Mouse (Mus musculus) heart, adult 2 months (tissue): ENCODE measurements around the gene Tcf20. TPM values are rescaled to one million over a fixed set of nuclear protein-coding genes. Genes with fewer than 3 reads are reported as not detected.

Experiments
- DNase-seq, 2 experiments: peaks; one replicate each; pipeline ENCODE4 v3.0.0; 2021
- H3K27ac ChIP-seq: fragments of 200-600 bp; 2 replicates; pipeline ENCODE4 v1.8.1; 2022
- H3K27me3 ChIP-seq: fragments of 200-500 bp; 2 replicates; pipeline ENCODE4 v1.6.1; 2012; ENCODE audit warnings: mild to moderate bottlenecking, low read length, inconsistent platforms, mixed read lengths; ENCODE audit not compliant: control insufficient read depth, insufficient read depth
- H3K36me3 ChIP-seq: fragments of 200-500 bp; 2 replicates; pipeline ENCODE4 v1.6.1; 2012; ENCODE audit warnings: low read length, inconsistent platforms; ENCODE audit not compliant: control insufficient read depth, insufficient read depth
- H3K4me1 ChIP-seq: fragments of 200-500 bp; 2 replicates; pipeline ENCODE4 v1.6.1; 2011; ENCODE audit warnings: low read length; ENCODE audit not compliant: control insufficient read depth, insufficient read depth
- H3K4me3 ChIP-seq: fragments of 200-600 bp; 2 replicates; pipeline ENCODE4 v1.8.1; 2022
- H3K79me2 ChIP-seq: fragments of 200-500 bp; replicated peaks from 2 replicates; pipeline ENCODE4 v1.6.1; 2012; ENCODE audit warnings: mild to moderate bottlenecking, inconsistent platforms, low read length, moderate library complexity, mixed read lengths; ENCODE audit not compliant: control insufficient read depth, insufficient read depth
- H3K9ac ChIP-seq: fragments of 200-500 bp; 2 replicates; pipeline ENCODE4 v1.6.1; 2012; ENCODE audit warnings: low read depth, mild to moderate bottlenecking, control low read depth, inconsistent platforms, low read length, mixed read lengths
- CTCF ChIP-seq: fragments of 200-600 bp; IDR thresholded peaks from 2 replicates; pipeline ENCODE4 v1.8.1; 2022; ENCODE audit warnings: antibody characterized with exemption, mild to moderate bottlenecking, moderate library complexity
- EP300 ChIP-seq: fragments of 200-500 bp; IDR thresholded peaks from 2 replicates; pipeline ENCODE4 v1.6.1; 2011; ENCODE audit warnings: low read depth, low read length, control low read depth; ENCODE audit not compliant: insufficient read depth
- POLR2A ChIP-seq: fragments of 200-500 bp; IDR thresholded peaks from 2 replicates; pipeline ENCODE4 v1.6.1; 2011; ENCODE audit warnings: mild to moderate bottlenecking, low read depth, low read length, control low read depth; ENCODE audit not compliant: insufficient read depth
- WGBS: fragments of 180-500 bp; shearing (Covaris S2); methylation state at CpG from one replicate; pipeline ENCODE4 v1.1.7; 2018; 5-methylcytosine and 5-hydroxymethylcytosine counted together
- intact Hi-C: fragments of 180-260 bp; cut with DNase I; formaldehyde crosslinking; loops from one replicate; pipeline ENCODE4 v1.15.1; 2025
- polyA plus RNA-seq: library from polyadenylated mRNA; depleted of rRNA; stranded (reverse); fragments of >200 nt; gene quantifications from 2 replicates; pipeline ENCODE4 v1.2.3, GENCODE M21; 2012
- total RNA-seq, 2 experiments: library from RNA; stranded (reverse); gene quantifications; 2 replicates each; pipeline ENCODE4 v1.2.3; 2021

Gene Tcf20
- total and polyA plus RNA-seq, 3 experiments, result 6.6 to 60.8 (median 60.1) TPM

GRCm38 (mm10) chr15:82822347-82822746 lies 165.3 kb downstream of the Tcf20 start:
- Histone ChIP-seq H3K9ac (no peak overlapping the region), H3K4me1 (no peaks in the 10 kb centered on the region; the same call in 1 of the 2 replicates), H3K36me3 (no peaks in the 10 kb centered on the region; the same call in 1 of the 2 replicates), H3K27ac (no peak overlapping the region), H3K4me3 (no peak overlapping the region), H3K79me2 (no peaks in the 10 kb centered on the region), H3K27me3 (no peaks in the 10 kb centered on the region)
- no peak for DNase-seq
- TF ChIP-seq CTCF, result no peak
- TF ChIP-seq EP300, result no peak
- TF ChIP-seq POLR2A, result no peak
- WGBS, result 92% methylated on average over 3 of the region's 4 CpGs
- intact Hi-C loops, result no loop called here

- Histone ChIP-seq H3K4me1 (no peaks in the 10 kb centered on the region; the same call in 1 of the 2 replicates), H3K27me3 (no peaks in the 10 kb centered on the region), H3K9ac (no peak overlapping the region), H3K79me2 (no peaks in the 10 kb centered on the region), H3K4me3 (no peak overlapping the region), H3K27ac (no peak overlapping the region), H3K36me3 (no peaks in the 10 kb centered on the region; the same call in 1 of the 2 replicates)
- 82% methylated on average over 1 of the region's 1 CpGs for WGBS
- no peak for DNase-seq
- intact Hi-C loops, result no loop called here
- TF ChIP-seq CTCF (no peak), EP300 (no peak), POLR2A (no peak)
These were observed 166.0 kb downstream of the Tcf20 start for GRCm38 (mm10) chr15:82821657-82822056.

GRCm38 (mm10) chr15:82815296-82815695 lies 172.4 kb downstream of the Tcf20 start:
- WGBS, result 87% methylated on average over 4 of the region's 4 CpGs
- intact Hi-C loops, result loop anchor here (2.0 kb wide), 1 partner anchor 298 kb away; no protein-coding TSS in a partner anchor
- Histone ChIP-seq H3K4me3 (no peak overlapping the region), H3K4me1 (no peaks in the 10 kb centered on the region), H3K79me2 (no peaks in the 10 kb centered on the region), H3K27ac (no peak overlapping the region), H3K36me3 (no peaks in the 10 kb centered on the region), H3K27me3 (no peaks in the 10 kb centered on the region), H3K9ac (no peak overlapping the region)
- no peak for DNase-seq
- no peak for TF ChIP-seq POLR2A
- TF ChIP-seq CTCF, result no peak
- TF ChIP-seq EP300, result no peak

- Histone ChIP-seq H3K9ac (no peak overlapping the region), H3K36me3 (no peaks in the 10 kb centered on the region), H3K79me2 (no peaks in the 10 kb centered on the region), H3K27me3 (no peaks in the 10 kb centered on the region), H3K4me3 (no peak overlapping the region), H3K27ac (no peak overlapping the region), H3K4me1 (no peaks in the 10 kb centered on the region)
- TF ChIP-seq EP300 (peak; percentile 84), CTCF (peak; percentile 96), POLR2A (no peak)
- intact Hi-C loops, result loop anchor here (1.0 to 5.0 kb wide), 3 partner anchors 87 to 298 kb away; no protein-coding TSS in a partner anchor
- DNase-seq, result peak; percentile 49 to 74
- WGBS, result 51% methylated on average over 4 of the region's 4 CpGs
These were observed 172.9 kb downstream of the Tcf20 start for GRCm38 (mm10) chr15:82814806-82815205.

- no peaks in the 10 kb centered on the region for H3K4me1 ChIP-seq
- 76% methylated on average over 7 of the region's 7 CpGs for WGBS
- intact Hi-C loops, result loop anchor here (1.0 to 5.0 kb wide), 3 partner anchors 88 to 298 kb away; no protein-coding TSS in a partner anchor
These were observed 173.4 kb downstream of the Tcf20 start for GRCm38 (mm10) chr15:82814321-82814720.

GRCm38 (mm10) chr15:82810556-82810955 lies 177.1 kb downstream of the Tcf20 start:
- intact Hi-C loops, result loop anchor here (5.0 kb wide), 1 partner anchor 92 kb away; no protein-coding TSS in a partner anchor
- WGBS, result 59% methylated on average over 1 of the region's 1 CpGs
- TF ChIP-seq CTCF (no peak), EP300 (no peak), POLR2A (no peak)
- DNase-seq, result no peak
- Histone ChIP-seq H3K9ac (no peak overlapping the region), H3K36me3 (no peaks in the 10 kb centered on the region), H3K4me3 (no peak overlapping the region), H3K4me1 (no peaks in the 10 kb centered on the region), H3K27me3 (no peaks in the 10 kb centered on the region), H3K79me2 (no peaks in the 10 kb centered on the region), H3K27ac (no peak overlapping the region)

More at GRCm38 (mm10) chr15:82814321-82814720, 173.4 kb downstream of the Tcf20 start:
- no peak overlapping the region for H3K4me3 ChIP-seq
- TF ChIP-seq POLR2A, result no peak
- TF ChIP-seq CTCF, result no peak
- TF ChIP-seq EP300, result no peak
- no peak for DNase-seq
- no peak overlapping the region for H3K27ac ChIP-seq
- no peaks in the 10 kb centered on the region for H3K27me3 ChIP-seq
- H3K9ac ChIP-seq, result no peak overlapping the region
- H3K36me3 ChIP-seq, result no peaks in the 10 kb centered on the region
- no peaks in the 10 kb centered on the region for H3K79me2 ChIP-seq
